Mouse (Mus musculus) testis, adult 2 months (tissue): Measurements from ENCODE around the gene Cops2. TPM values are rescaled to one million over a fixed set of nuclear protein-coding genes. Genes with fewer than 3 reads are reported as not detected.

ENCODE experiments used
- H3K27ac ChIP-seq: fragments of 200-500 bp; 2 replicates; pipeline ENCODE4 v1.5.1; 2012; ENCODE audit warnings: low read depth, low read length; ENCODE audit not compliant: control insufficient read depth, insufficient read depth
- H3K27me3 ChIP-seq: fragments of 200-500 bp; 2 replicates; pipeline ENCODE4 v1.6.1; 2012; ENCODE audit warnings: mild to moderate bottlenecking, low read length, moderate library complexity; ENCODE audit not compliant: control insufficient read depth, insufficient read depth
- H3K36me3 ChIP-seq: fragments of 200-500 bp; 2 replicates; pipeline ENCODE4 v1.6.1; 2012; ENCODE audit warnings: mild to moderate bottlenecking, low read length; ENCODE audit not compliant: control insufficient read depth, insufficient read depth
- H3K4me1 ChIP-seq: fragments of 200-500 bp; 2 replicates; pipeline ENCODE4 v1.6.1; 2012; ENCODE audit warnings: low read length; ENCODE audit not compliant: control insufficient read depth, insufficient read depth
- H3K4me3 ChIP-seq: fragments of 200-500 bp; 2 replicates; pipeline ENCODE4 v1.5.1; 2012; ENCODE audit warnings: low read depth, mild to moderate bottlenecking, low read length, moderate library complexity, mixed read lengths; ENCODE audit not compliant: control insufficient read depth
- CTCF ChIP-seq: fragments of 200-500 bp; IDR thresholded peaks from 2 replicates; pipeline ENCODE4 v1.5.1; 2012; ENCODE audit warnings: low read depth, mild to moderate bottlenecking, inconsistent platforms, low read length, moderate library complexity; ENCODE audit not compliant: control insufficient read depth, insufficient read depth, insufficient replicate concordance
- POLR2A ChIP-seq: fragments of 200-500 bp; IDR thresholded peaks from 2 replicates; pipeline ENCODE4 v1.6.1; 2012; ENCODE audit warnings: low read depth, mild to moderate bottlenecking, inconsistent platforms, low read length, moderate library complexity; ENCODE audit not compliant: control insufficient read depth
- polyA plus RNA-seq: library from polyadenylated mRNA; depleted of rRNA; stranded (reverse); fragments of >200 nt; gene quantifications from 2 replicates; pipeline ENCODE4 v1.2.3, GENCODE M21; 2012

The Cops2 gene
- polyA plus RNA-seq, 1 experiment, result 29.6 TPM

GRCm38 (mm10) chr2:125893096-125893495 lies 34.2 kb upstream of the Cops2 start:
- TF ChIP-seq POLR2A, result no peak
- TF ChIP-seq CTCF, result no peak
- H3K4me3 ChIP-seq, result no peak overlapping the region
- no peaks in the 10 kb centered on the region for H3K4me1 ChIP-seq
- no peaks in the 10 kb centered on the region for H3K27me3 ChIP-seq
- H3K36me3 ChIP-seq, result no peaks in the 10 kb centered on the region
- H3K27ac ChIP-seq, result no peak overlapping the region

GRCm38 (mm10) chr2:125885891-125886576 lies 27.1 kb upstream of the Cops2 start:
- Histone ChIP-seq H3K27ac (no peak overlapping the region), H3K4me1 (no peaks in the 10 kb centered on the region), H3K27me3 (no peaks in the 10 kb centered on the region), H3K36me3 (no peaks in the 10 kb centered on the region), H3K4me3 (no peak overlapping the region)
- TF ChIP-seq CTCF (no peak), POLR2A (no peak)

- TF ChIP-seq CTCF (no peak), POLR2A (no peak)
- no peaks in the 10 kb centered on the region for H3K36me3 ChIP-seq
- H3K4me1 ChIP-seq, result peaks cover 7% of the 10 kb centered on the region
- H3K4me3 ChIP-seq, result no peak overlapping the region
- no peak overlapping the region for H3K27ac ChIP-seq
- no peaks in the 10 kb centered on the region for H3K27me3 ChIP-seq
Measured at GRCm38 (mm10) chr2:125870159-125870558, 11.2 kb upstream of the Cops2 start.

- peaks cover 7% of the 10 kb centered on the region for H3K4me1 ChIP-seq
- H3K27ac ChIP-seq, result no peak overlapping the region
- TF ChIP-seq POLR2A (no peak), CTCF (no peak)
- no peaks in the 10 kb centered on the region for H3K36me3 ChIP-seq
- H3K27me3 ChIP-seq, result no peaks in the 10 kb centered on the region
- H3K4me3 ChIP-seq, result no peak overlapping the region
Measured at GRCm38 (mm10) chr2:125868301-125868700, 9.4 kb upstream of the Cops2 start.

GRCm38 (mm10) chr2:125866058-125866740 lies 7.3 kb upstream of the Cops2 start:
- Histone ChIP-seq H3K27me3 (no peaks in the 10 kb centered on the region), H3K4me3 (peak overlapping the region; percentile 87), H3K36me3 (no peaks in the 10 kb centered on the region), H3K4me1 (peaks cover 7% of the 10 kb centered on the region), H3K27ac (peak overlapping the region; percentile 39)
- TF ChIP-seq POLR2A (peak; percentile 54), CTCF (no peak)

GRCm38 (mm10) chr2:125865585-125865984 lies 6.6 kb upstream of the Cops2 start:
- H3K27me3 ChIP-seq, result no peaks in the 10 kb centered on the region
- H3K4me3 ChIP-seq, result no peak overlapping the region
- no peak for TF ChIP-seq CTCF
- TF ChIP-seq POLR2A, result no peak
- peaks cover 7% of the 10 kb centered on the region for H3K4me1 ChIP-seq
- H3K36me3 ChIP-seq, result no peaks in the 10 kb centered on the region
- no peak overlapping the region for H3K27ac ChIP-seq

- Histone ChIP-seq H3K4me3 (no peak overlapping the region), H3K27me3 (no peaks in the 10 kb centered on the region), H3K36me3 (no peaks in the 10 kb centered on the region), H3K4me1 (peaks cover 7% of the 10 kb centered on the region), H3K27ac (no peak overlapping the region)
- TF ChIP-seq POLR2A, result no peak
Measured at GRCm38 (mm10) chr2:125864551-125864950, 5.6 kb upstream of the Cops2 start.
